Mouse (Mus musculus) heart, embryonic 14.5 days (tissue): Measurements from ENCODE around the gene Nme7. TPM values are rescaled to one million over a fixed set of nuclear protein-coding genes. Genes with fewer than 3 reads are reported as not detected.

Source experiments
- ATAC-seq: fragments of 200-750 bp; cut with Nextera tagmentation; 2 replicates; pipeline ENCODE4 v1.8.0; 2017; ENCODE audit warnings: low read depth, moderate TSS enrichment; ENCODE audit not compliant: insufficient number of reproducible peaks, insufficient read depth, low FRiP score
- H3K27ac ChIP-seq, 2 experiments: fragments of 200-500 bp in 1 of 2; fragments of 300-500 bp in 1 of 2; sonication (generic) in 1 of 2; replicated peaks in 1 of 2; 2 replicates each; pipeline ENCODE4 v1.5.1; 2012 to 2014; ENCODE audit warnings: low read depth in 2 of 2, low read length in 2 of 2, control low read depth in 1 of 2, mild to moderate bottlenecking in 1 of 2, mixed read lengths in 1 of 2; ENCODE audit not compliant: control insufficient read depth in 1 of 2, insufficient read depth in 1 of 2
- H3K27me3 ChIP-seq: fragments of 300-500 bp; sonication (generic); 2 replicates; pipeline ENCODE4 v1.6.1; 2014; ENCODE audit warnings: mild to moderate bottlenecking, low read length, control low read depth; ENCODE audit not compliant: control insufficient read depth, insufficient read depth
- H3K36me3 ChIP-seq: fragments of 300-500 bp; sonication (generic); 2 replicates; pipeline ENCODE4 v1.6.1; 2014; ENCODE audit warnings: mild to moderate bottlenecking, control low read depth, low read length, mixed read lengths; ENCODE audit not compliant: control insufficient read depth, insufficient read depth
- H3K4me1 ChIP-seq, 2 experiments: fragments of 200-500 bp in 1 of 2; fragments of 300-500 bp in 1 of 2; sonication (generic) in 1 of 2; 2 replicates each; pipeline ENCODE4 v1.6.1; 2012 to 2014; ENCODE audit warnings: low read length in 2 of 2, control low read depth in 1 of 2, mixed read lengths in 1 of 2; ENCODE audit not compliant: control insufficient read depth in 2 of 2, insufficient read depth in 2 of 2
- H3K4me2 ChIP-seq: fragments of 300-500 bp; sonication (generic); 2 replicates; pipeline ENCODE4 v1.6.1; 2014; ENCODE audit warnings: mild to moderate bottlenecking, low read length
- H3K4me3 ChIP-seq, 2 experiments: fragments of 200-500 bp in 1 of 2; fragments of 300-500 bp in 1 of 2; sonication (generic) in 1 of 2; 2 replicates each; pipeline ENCODE4 v1.5.1; 2012 to 2014; ENCODE audit warnings: low read length in 2 of 2, mild to moderate bottlenecking in 2 of 2, control low read depth in 1 of 2, low read depth in 1 of 2, moderate library complexity in 1 of 2; ENCODE audit not compliant: control insufficient read depth in 1 of 2, insufficient read depth in 1 of 2
- H3K9ac ChIP-seq: fragments of 300-500 bp; sonication (generic); 2 replicates; pipeline ENCODE4 v1.6.1; 2014; ENCODE audit warnings: mild to moderate bottlenecking, low read length
- H3K9me3 ChIP-seq: fragments of 300-500 bp; sonication (generic); 2 replicates; pipeline ENCODE4 v1.6.1; 2016; ENCODE audit warnings: low read length, control low read depth; ENCODE audit not compliant: control insufficient read depth
- WGBS: fragments of 180-500 bp; shearing (Covaris S2); extraction: QIAGEN DNeasy Blood & Tissue Kit; methylation state at CpG from one replicate; pipeline ENCODE4 v1.1.7; 2014; 5-methylcytosine and 5-hydroxymethylcytosine counted together
- polyA plus RNA-seq: library from polyadenylated mRNA; unstranded; fragments of >200 nt; fragmentation: Nextera tagmentation; extraction: Ambion mirVana; gene quantifications from 2 replicates; pipeline ENCODE4 v1.2.1, GENCODE M21; 2014

Nme7 gene
- polyA plus RNA-seq, 1 experiment from 2014 or later, result 19.4 TPM

- H3K27me3 ChIP-seq, result no peaks in the 10 kb centered on the region
- H3K4me2 ChIP-seq, result no peak overlapping the region
- no peaks in the 10 kb centered on the region for H3K4me1 ChIP-seq
- H3K4me3 ChIP-seq, result no peak overlapping the region
- peaks cover 5% of the 10 kb centered on the region; the same call in 1 of the 2 replicates for H3K36me3 ChIP-seq
- WGBS, result 80% methylated on average over 3 of the region's 3 CpGs
- no peak overlapping the region for H3K9ac ChIP-seq
- ATAC-seq, result no peak
- H3K27ac ChIP-seq, result no peak overlapping the region
- H3K9me3 ChIP-seq, result no peaks in the 10 kb centered on the region
Measured at GRCm38 (mm10) chr1:164276552-164276951, 27.4 kb upstream of the Nme7 start.

- Histone ChIP-seq H3K4me3 (no peak overlapping the region), H3K27me3 (no peaks in the 10 kb centered on the region), H3K27ac (no peak overlapping the region), H3K9ac (no peak overlapping the region), H3K4me2 (no peak overlapping the region), H3K4me1 (no peaks in the 10 kb centered on the region), H3K36me3 (peaks cover 9% of the 10 kb centered on the region; the same call in 1 of the 2 replicates), H3K9me3 (no peaks in the 10 kb centered on the region)
- WGBS, result 59% methylated on average over 4 of the region's 4 CpGs
- ATAC-seq, result no peak
Measured at GRCm38 (mm10) chr1:164279332-164279731, 24.6 kb upstream of the Nme7 start.

DNA sequence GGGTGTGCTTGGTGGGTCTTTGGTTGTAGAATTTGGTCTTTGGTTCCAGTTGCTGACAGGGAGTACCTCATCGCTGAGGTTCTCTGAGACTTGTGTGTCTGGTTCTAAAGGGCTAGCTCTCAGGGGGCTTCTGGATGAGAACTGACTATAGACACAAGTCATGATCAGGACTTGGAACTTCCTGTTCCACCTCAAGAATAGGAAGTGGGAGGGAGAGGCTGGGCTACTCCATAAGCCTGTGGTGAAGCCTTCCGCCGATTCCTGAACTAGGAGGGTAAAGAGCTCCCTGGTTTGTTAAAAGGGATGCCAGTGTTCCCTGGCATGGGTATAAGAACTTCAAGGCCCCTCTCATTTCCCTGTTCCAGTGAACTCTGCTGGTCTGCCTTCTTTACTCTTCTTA lies 19.9 kb upstream of the Nme7 start:
- ATAC-seq, result no peak
- Histone ChIP-seq H3K27ac (no peak overlapping the region), H3K36me3 (peaks cover 9% of the 10 kb centered on the region; the same call in 1 of the 2 replicates), H3K9ac (no peak overlapping the region), H3K9me3 (no peaks in the 10 kb centered on the region), H3K4me1 (no peaks in the 10 kb centered on the region), H3K4me2 (no peak overlapping the region), H3K27me3 (no peaks in the 10 kb centered on the region), H3K4me3 (no peak overlapping the region)
- WGBS, result 88% methylated on average over 3 of the region's 3 CpGs

- Histone ChIP-seq H3K4me3 (no peak overlapping the region), H3K9ac (no peak overlapping the region), H3K4me1 (no peaks in the 10 kb centered on the region), H3K27ac (no peak overlapping the region), H3K4me2 (no peak overlapping the region), H3K36me3 (peaks cover 31% of the 10 kb centered on the region), H3K27me3 (no peaks in the 10 kb centered on the region), H3K9me3 (no peaks in the 10 kb centered on the region)
- no peak for ATAC-seq
- 52% methylated on average over 15 of the region's 15 CpGs for WGBS
Measured at GRCm38 (mm10) chr1:164287406-164287805, 16.5 kb upstream of the Nme7 start.

DNA sequence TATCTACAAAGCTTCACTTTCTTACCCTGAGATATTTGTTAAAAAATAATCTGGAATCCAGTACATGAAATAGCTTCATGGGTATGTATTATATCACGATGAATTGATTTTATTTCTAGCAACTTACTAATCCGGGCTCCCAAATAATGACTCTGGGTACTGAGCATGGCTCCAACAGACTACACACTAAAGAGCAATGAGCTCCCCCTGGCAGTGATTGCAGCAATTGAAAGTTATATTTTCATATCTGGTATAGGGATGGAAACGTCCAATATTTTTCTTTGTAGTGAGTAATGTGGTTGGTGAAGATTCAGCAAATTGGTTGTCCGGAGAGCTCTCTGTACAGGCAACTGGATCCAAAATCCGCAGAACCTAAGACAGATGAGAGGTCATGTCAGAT lies 11.9 kb upstream of the Nme7 start:
- ATAC-seq, result no peak

DNA sequence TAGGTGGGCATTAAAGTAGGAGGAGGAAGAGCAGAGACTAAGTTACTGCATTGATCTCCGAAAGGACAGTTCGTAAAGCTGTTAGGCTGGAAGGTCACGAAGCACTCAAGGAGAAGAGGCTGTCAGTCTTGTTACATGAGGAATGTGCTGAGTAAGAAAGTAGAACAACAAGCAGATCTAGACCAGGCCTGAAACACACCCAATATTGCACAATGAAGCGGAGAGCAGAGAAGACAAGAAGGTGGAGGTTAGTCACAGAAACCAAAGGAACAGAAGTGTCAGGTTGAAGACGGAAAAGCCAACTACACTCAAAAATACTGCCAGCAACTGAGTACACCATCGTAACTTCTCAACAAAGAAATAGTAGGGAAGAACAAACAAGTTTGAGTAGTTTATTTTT lies 9.8 kb upstream of the Nme7 start:
- Histone ChIP-seq H3K4me1 (no peaks in the 10 kb centered on the region), H3K9me3 (no peaks in the 10 kb centered on the region), H3K4me2 (no peak overlapping the region), H3K27ac (no peak overlapping the region), H3K36me3 (peaks cover 86% of the 10 kb centered on the region), H3K9ac (no peak overlapping the region), H3K27me3 (no peaks in the 10 kb centered on the region), H3K4me3 (no peak overlapping the region)
- ATAC-seq, result no peak
- WGBS, result 78% methylated on average over 6 of the region's 6 CpGs

More for the DNA sequence above, 11.9 kb upstream of the Nme7 start:
- H3K4me3 ChIP-seq, result no peak overlapping the region
- no peak overlapping the region for H3K4me2 ChIP-seq
- WGBS, result 85% methylated on average over 5 of the region's 5 CpGs
- H3K9me3 ChIP-seq, result no peaks in the 10 kb centered on the region
- H3K9ac ChIP-seq, result no peak overlapping the region
- no peaks in the 10 kb centered on the region for H3K4me1 ChIP-seq
- peaks cover 66% of the 10 kb centered on the region for H3K36me3 ChIP-seq
- H3K27ac ChIP-seq, result no peak overlapping the region
- no peaks in the 10 kb centered on the region for H3K27me3 ChIP-seq

- no peak overlapping the region for H3K9ac ChIP-seq
- ATAC-seq, result no peak
- no peaks in the 10 kb centered on the region for H3K9me3 ChIP-seq
- no peaks in the 10 kb centered on the region for H3K4me1 ChIP-seq
- no peak overlapping the region for H3K27ac ChIP-seq
- H3K4me3 ChIP-seq, result no peak overlapping the region
- H3K4me2 ChIP-seq, result no peak overlapping the region
- peaks cover 90% of the 10 kb centered on the region for H3K36me3 ChIP-seq
- 98% methylated on average over 4 of the region's 5 CpGs for WGBS
- no peaks in the 10 kb centered on the region for H3K27me3 ChIP-seq
Measured at GRCm38 (mm10) chr1:164296473-164296872, 7.4 kb upstream of the Nme7 start.

DNA sequence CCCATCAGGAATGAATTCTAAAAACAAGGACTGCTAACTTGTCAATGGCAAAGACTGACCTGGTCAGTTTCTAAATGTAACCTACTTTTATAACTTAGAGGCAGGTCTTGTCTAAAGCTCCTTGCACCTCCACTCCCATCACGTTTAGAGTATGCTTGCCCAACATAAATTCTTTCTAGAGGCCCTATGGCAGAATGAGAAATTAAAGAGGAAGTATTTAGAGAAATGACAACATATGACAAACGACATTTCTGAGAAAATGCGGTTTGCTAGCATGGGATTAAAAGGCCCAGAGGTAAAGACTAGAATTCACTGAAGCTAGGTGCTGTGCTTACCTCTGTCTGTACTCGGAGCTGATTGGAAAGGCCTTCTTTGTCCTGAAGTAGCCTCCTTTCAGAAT lies 2.0 kb upstream of the Nme7 start:
- H3K4me2 ChIP-seq, result no peak overlapping the region
- H3K4me1 ChIP-seq, result peaks cover 0 to 4% of the 10 kb centered on the region in 2 experiments; a peak in 1 of 4 replicates
- ATAC-seq, result no peak
- WGBS, result 88% methylated on average over 4 of the region's 4 CpGs
- no peaks in the 10 kb centered on the region for H3K27me3 ChIP-seq
- H3K27ac ChIP-seq, result no peak overlapping the region
- H3K9me3 ChIP-seq, result no peaks in the 10 kb centered on the region
- H3K9ac ChIP-seq, result no peak overlapping the region
- H3K36me3 ChIP-seq, result peaks cover 69% of the 10 kb centered on the region
- no peak overlapping the region for H3K4me3 ChIP-seq
